Mouse (Mus musculus): ENCODE data around the gene 9930111J21Rik1.
"Not testable (repeated sequence)": the region's sequence is repeated elsewhere in the genome, so short reads cannot be mapped to it uniquely, and the experiment has no call there.

Gene 9930111J21Rik1

DNA sequence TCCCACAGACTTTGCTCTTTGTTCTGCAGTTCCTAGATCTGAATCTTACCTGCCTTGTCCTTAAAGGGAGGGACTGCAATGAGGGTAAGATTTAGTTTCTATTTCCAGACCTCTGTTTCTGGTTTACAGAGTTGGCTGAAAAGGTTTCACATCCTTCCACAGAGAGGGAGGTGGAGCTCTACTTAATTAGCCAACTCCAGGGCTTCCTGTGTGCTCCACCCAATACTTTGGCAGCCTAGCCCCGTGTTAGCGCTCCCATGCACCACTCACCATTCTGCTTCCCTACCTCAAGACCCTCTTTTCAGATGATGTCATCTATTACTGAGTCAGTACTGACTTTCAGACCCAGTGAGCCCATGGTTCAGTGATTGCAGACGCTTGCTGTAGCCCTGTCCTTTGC is at the start of gene 9930111J21Rik1:
Gene 9930111J21Rik1 (minus strand): TSS at position 148 of the 400 bp plus-strand sequence.
- DNase-seq (ENCODE audit: low spot score), result not testable (repeated sequence)

DNA sequence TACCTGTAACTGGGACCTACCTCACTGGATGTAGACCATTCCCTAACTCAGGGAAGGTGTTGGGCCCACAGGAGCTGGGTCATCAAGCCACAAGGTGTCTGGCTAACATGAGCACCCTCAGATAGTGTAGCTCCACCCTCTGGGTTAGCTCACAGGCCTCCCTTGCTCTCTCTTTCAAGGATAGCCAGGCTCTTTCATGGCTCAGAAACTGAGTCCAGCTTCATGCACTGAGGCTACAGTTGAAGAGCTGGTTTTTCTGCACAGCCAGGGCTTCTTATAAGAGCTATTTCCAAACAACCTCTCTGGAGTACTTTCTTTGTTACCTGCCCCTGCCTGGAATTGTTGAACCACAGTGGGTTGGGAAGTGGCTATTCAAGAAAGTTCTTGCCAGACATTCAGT is 32.9 kb upstream of the 9930111J21Rik1 start:
- not testable (repeated sequence) for DNase-seq (ENCODE audit: low spot score)

DNA sequence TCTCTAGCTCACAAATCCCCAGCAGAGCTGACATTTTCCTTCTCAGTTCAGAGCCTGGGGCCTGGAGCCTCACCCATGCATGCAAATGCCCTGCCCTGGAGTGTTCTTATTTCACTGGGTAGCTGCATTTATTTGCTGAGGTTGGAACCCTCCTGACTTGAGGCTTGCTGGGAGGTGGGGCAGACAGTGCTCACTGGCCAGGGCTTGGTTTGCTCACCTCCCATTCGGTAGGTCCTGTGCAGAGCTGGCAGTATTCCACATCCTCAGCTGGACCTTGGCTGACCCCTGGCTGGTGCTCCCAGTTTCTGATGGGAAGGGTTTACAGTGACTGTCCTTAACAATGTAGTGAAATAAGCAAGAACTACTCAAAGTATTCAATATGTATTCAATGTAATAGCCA is 27.6 kb upstream of the 9930111J21Rik1 start:
- not testable (repeated sequence) for DNase-seq (ENCODE audit: low spot score)

GRCm38 (mm10) chr11:49006317-49006716 is 27.1 kb upstream of the 9930111J21Rik1 start:
- not testable (repeated sequence) for DNase-seq (ENCODE audit: low spot score)

GRCm38 (mm10) chr11:49000411-49000810 is 21.2 kb upstream of the 9930111J21Rik1 start:
- not testable (repeated sequence) for DNase-seq (ENCODE audit: low spot score)

GRCm38 (mm10) chr11:48994018-48994417 is 14.8 kb upstream of the 9930111J21Rik1 start, which contains the start of gene Tgtp1:
Tgtp1 (minus strand) TSS chr11:48994172.
- DNase-seq (ENCODE audit: low spot score), result not testable (repeated sequence)

- not testable (repeated sequence) for DNase-seq (ENCODE audit: low spot score)
These were observed 14.1 kb upstream of the 9930111J21Rik1 start for GRCm38 (mm10) chr11:48993296-48993695.

- not testable (repeated sequence) for DNase-seq (ENCODE audit: low spot score)
These were observed 12.7 kb upstream of the 9930111J21Rik1 start, which contains the start of gene Gm12185 for GRCm38 (mm10) chr11:48991740-48992520. Gm12185 (minus strand) TSS chr11:48992226.

DNA sequence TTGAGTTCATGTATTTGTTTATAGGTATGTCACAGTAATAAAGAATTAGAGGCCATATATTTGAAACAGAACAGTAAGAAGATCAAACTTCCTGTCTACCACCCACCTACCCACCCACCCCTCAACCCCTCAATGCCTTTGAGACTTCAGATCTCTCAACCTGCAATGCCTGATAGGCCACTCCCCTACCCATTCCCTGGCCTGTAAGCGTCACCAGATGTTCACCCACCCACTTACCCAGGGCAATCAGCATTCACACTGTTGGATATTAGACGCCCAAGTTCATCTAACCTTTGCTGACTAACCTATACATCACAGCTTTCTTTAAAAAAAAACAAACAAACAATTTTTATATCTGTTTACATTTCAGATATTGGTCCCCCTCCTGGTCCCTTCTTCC is 10.8 kb upstream of the 9930111J21Rik1 start:
- DNase-seq (ENCODE audit: low spot score), result not testable (repeated sequence)

- not testable (repeated sequence) for DNase-seq (ENCODE audit: low spot score)
These were observed 9.0 kb upstream of the 9930111J21Rik1 start for GRCm38 (mm10) chr11:48988219-48988618.

GRCm38 (mm10) chr11:48982848-48983247 is 3.6 kb upstream of the 9930111J21Rik1 start:
- not testable (repeated sequence) for DNase-seq (ENCODE audit: low spot score)

GRCm38 (mm10) chr11:48980052-48980451 is 854 bp upstream of the 9930111J21Rik1 start:
- DNase-seq (ENCODE audit: low spot score), result not testable (repeated sequence)

GRCm38 (mm10) chr11:48978240-48978939 is 808 bp downstream of the 9930111J21Rik1 start, which contains the start of gene Olfr56:
Olfr56 (plus strand) TSS chr11:48978889.
- not testable (repeated sequence) for DNase-seq (ENCODE audit: low spot score)

GRCm38 (mm10) chr11:48974686-48975085 is 4.5 kb downstream of the 9930111J21Rik1 start:
- DNase-seq (ENCODE audit: low spot score), result not testable (repeated sequence)

- not testable (repeated sequence) for DNase-seq (ENCODE audit: low spot score)
These were observed 33.1 kb downstream of the 9930111J21Rik1 start, which contains the start of gene Psme2b for GRCm38 (mm10) chr11:48946090-48946489. Psme2b (minus strand) TSS chr11:48946190.

GRCm38 (mm10) chr11:48939286-48939685 is 39.9 kb downstream of the 9930111J21Rik1 start:
- not testable (repeated sequence) for DNase-seq (ENCODE audit: low spot score)

DNA sequence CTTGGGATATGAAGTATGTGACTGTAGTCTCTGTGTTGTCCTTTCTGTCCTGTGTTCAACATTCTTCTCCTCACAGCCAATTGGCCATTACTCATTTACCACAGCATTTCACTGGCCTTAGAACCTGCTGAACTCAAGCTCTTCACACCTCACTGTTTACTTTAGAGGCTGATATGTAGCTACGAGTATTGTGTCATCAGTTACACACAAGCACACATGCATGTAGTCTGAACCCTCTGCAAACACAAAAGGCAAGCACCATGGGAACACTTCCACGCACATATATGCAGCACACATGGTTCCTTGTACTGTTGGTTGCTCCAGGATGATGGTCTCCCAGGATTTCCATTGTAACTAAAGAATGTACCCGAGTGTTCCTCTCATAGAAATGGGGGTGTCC is 43.9 kb downstream of the 9930111J21Rik1 start:
- not testable (repeated sequence) for DNase-seq (ENCODE audit: low spot score)

GRCm38 (mm10) chr11:48933923-48934322 is 45.3 kb downstream of the 9930111J21Rik1 start:
- DNase-seq (ENCODE audit: low spot score), result not testable (repeated sequence)

DNA sequence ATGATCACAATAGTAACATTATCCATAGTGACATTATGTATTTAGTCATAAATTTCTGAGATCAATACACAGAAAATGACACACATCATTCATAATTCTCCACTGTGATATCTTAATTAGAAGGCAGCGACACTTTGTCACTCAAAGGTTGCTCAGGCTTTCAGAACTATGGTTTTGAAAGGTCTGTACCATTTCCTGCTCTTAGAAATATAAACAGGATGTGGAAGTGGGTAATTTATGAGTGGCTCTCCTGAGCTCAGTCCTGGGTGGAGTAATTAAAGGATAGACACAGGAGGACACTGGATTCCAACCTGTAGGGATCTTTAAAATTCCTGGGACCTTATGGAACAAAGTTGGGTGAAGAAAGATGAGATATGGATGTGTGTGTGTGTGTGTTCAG is 45.8 kb downstream of the 9930111J21Rik1 start:
- DNase-seq (ENCODE audit: low spot score), result not testable (repeated sequence)

GRCm38 (mm10) chr11:48928068-48928467 is 51.1 kb downstream of the 9930111J21Rik1 start:
- not testable (repeated sequence) for DNase-seq (ENCODE audit: low spot score)

GRCm38 (mm10) chr11:48926437-48926836 is 52.8 kb downstream of the 9930111J21Rik1 start:
- not testable (repeated sequence) for DNase-seq (ENCODE audit: low spot score)

- not testable (repeated sequence) for DNase-seq (ENCODE audit: low spot score)
These were observed 55.4 kb downstream of the 9930111J21Rik1 start for GRCm38 (mm10) chr11:48923818-48924217.
